Mouse (Mus musculus): ENCODE results near the gene Gm3752.
"Not testable (repeated sequence)": the region's sequence is repeated elsewhere in the genome, so short reads cannot be mapped to it uniquely, and the experiment has no call there.

The Gm3752 gene

GRCm38 (mm10) chr14:7483662-7484061, at the start of gene Gm3752:
TSS of gene Gm3752 (minus strand) at chr14:7483762.
- not testable (repeated sequence) for DNase-seq (ENCODE audit: low read depth)

DNA sequence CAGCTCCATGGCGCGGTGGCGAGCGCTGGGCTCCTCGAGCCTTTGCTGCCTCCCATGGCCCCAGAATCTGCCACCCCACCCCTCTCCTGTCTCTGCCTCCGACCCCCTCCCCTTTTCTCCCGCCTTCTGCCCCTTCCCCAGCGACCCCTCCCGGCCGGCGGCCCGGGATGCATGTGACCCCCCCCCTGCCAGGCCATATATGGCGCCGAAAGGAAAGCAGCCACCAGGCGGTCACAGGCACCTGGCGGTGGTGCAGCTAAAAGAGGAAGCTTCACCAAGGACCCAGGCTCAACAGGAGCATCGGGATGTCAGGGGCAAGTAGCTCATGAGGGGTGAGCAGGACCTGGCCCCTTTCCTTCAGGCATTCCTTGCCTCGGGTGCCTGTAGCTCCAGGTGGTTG, 5.2 kb upstream of the Gm3752 start:
- not testable (repeated sequence) for DNase-seq (ENCODE audit: low read depth)

GRCm38 (mm10) chr14:7450817-7451216, 32.7 kb downstream of the Gm3752 start, which contains the start of gene Gm3755:
TSS of gene Gm3755 (minus strand) at chr14:7450917.
- not testable (repeated sequence) for DNase-seq (ENCODE audit: low read depth)

DNA sequence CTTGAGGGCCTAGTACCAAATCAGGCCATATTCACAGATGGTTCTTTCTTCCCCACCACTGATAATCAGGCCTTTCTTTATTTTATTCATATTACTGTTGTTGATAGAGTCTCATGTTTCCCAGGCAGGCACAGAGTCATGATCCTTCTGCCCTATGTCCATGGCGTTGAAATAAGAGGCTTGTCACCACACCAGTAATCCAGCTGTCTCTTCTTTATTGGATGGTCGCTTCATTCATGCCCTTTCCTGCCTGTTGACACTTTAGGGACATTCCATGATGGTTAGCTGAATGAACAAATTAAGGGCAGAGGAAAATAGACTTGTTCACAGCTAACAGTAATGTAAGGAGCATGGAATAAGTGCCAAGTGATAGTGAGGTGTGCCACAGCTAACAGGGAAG, 61.1 kb downstream of the Gm3752 start:
- not testable (repeated sequence) for DNase-seq (ENCODE audit: low read depth)
